Mouse (Mus musculus): ENCODE data around the gene Mllt1. TPM values are rescaled to one million over a fixed set of nuclear protein-coding genes. Genes with fewer than 3 reads are reported as not detected.

Gene Mllt1
- polyA plus RNA-seq, 1 experiment from 2014 or later: 27.2 TPM

- Histone ChIP-seq H3K4me2 (ENCODE audit: low read depth, low read length) (no peak overlapping the region), H3K36me3 (replicated peaks; ENCODE audit: control insufficient read depth, insufficient read depth, low read depth, low read length) (peaks cover 19% of the 10 kb centered on the region), H3K4me1 (ENCODE audit: control insufficient read depth, insufficient read depth, low read length) (no peaks in the 10 kb centered on the region), H3K27me3 (ENCODE audit: control insufficient read depth, insufficient read depth, low read length) (no peaks in the 10 kb centered on the region), H3K27ac (replicated peaks; ENCODE audit: low read depth, low read length) (no peak overlapping the region), H3K9ac (replicated peaks; ENCODE audit: low read length) (no peak overlapping the region), H3K4me3 (ENCODE audit: low read depth, low read length) (no peak overlapping the region), H3K9me3 (replicated peaks; ENCODE audit: control insufficient read depth, low read length) (no peaks in the 10 kb centered on the region)
- WGBS: 91% methylated on average over 2 of the region's 2 CpGs
- ATAC-seq (replicated peaks; ENCODE audit: insufficient number of reproducible peaks, low FRiP score, low TSS enrichment, low read depth) (no peak), DNase-seq (ENCODE audit: low spot score) (no peak)
Observed at GRCm38 (mm10) chr17:56890018-56890417, 45.2 kb downstream of the Mllt1 start.

- H3K27ac ChIP-seq (replicated peaks; ENCODE audit: low read depth, low read length): no peak overlapping the region
- H3K36me3 ChIP-seq (replicated peaks; ENCODE audit: control insufficient read depth, insufficient read depth, low read depth, low read length): peaks cover 6% of the 10 kb centered on the region
- ATAC-seq (replicated peaks; ENCODE audit: insufficient number of reproducible peaks, low FRiP score, low TSS enrichment, low read depth) (no peak), DNase-seq (ENCODE audit: low spot score) (no peak)
- H3K27me3 ChIP-seq (ENCODE audit: control insufficient read depth, insufficient read depth, low read length): no peaks in the 10 kb centered on the region
- 94% methylated on average over 2 of the region's 3 CpGs for WGBS
- no peak overlapping the region for H3K4me2 ChIP-seq (ENCODE audit: low read depth, low read length)
- no peak overlapping the region for H3K4me3 ChIP-seq (ENCODE audit: low read depth, low read length)
- H3K4me1 ChIP-seq (ENCODE audit: control insufficient read depth, insufficient read depth, low read length): no peaks in the 10 kb centered on the region
- H3K9me3 ChIP-seq (replicated peaks; ENCODE audit: control insufficient read depth, low read length): no peaks in the 10 kb centered on the region
- no peak overlapping the region for H3K9ac ChIP-seq (replicated peaks; ENCODE audit: low read length)
Observed at GRCm38 (mm10) chr17:56888050-56888449, 47.2 kb downstream of the Mllt1 start.

- WGBS: 93% methylated on average over 17 of the region's 17 CpGs
- Histone ChIP-seq H3K9me3 (replicated peaks; ENCODE audit: control insufficient read depth, low read length) (no peaks in the 10 kb centered on the region), H3K4me3 (ENCODE audit: low read depth, low read length) (no peak overlapping the region), H3K27ac (replicated peaks; ENCODE audit: low read depth, low read length) (no peak overlapping the region), H3K4me1 (ENCODE audit: control insufficient read depth, insufficient read depth, low read length) (no peaks in the 10 kb centered on the region), H3K36me3 (replicated peaks; ENCODE audit: control insufficient read depth, insufficient read depth, low read depth, low read length) (no peaks in the 10 kb centered on the region), H3K4me2 (ENCODE audit: low read depth, low read length) (no peak overlapping the region), H3K9ac (replicated peaks; ENCODE audit: low read length) (no peak overlapping the region), H3K27me3 (ENCODE audit: control insufficient read depth, insufficient read depth, low read length) (no peaks in the 10 kb centered on the region)
- ATAC-seq (replicated peaks; ENCODE audit: insufficient number of reproducible peaks, low FRiP score, low TSS enrichment, low read depth) (no peak), DNase-seq (ENCODE audit: low spot score) (no peak)
Observed at GRCm38 (mm10) chr17:56884809-56885208, 50.4 kb downstream of the Mllt1 start.

- no peaks in the 10 kb centered on the region for H3K27me3 ChIP-seq (ENCODE audit: control insufficient read depth, insufficient read depth, low read length)
- H3K4me2 ChIP-seq (ENCODE audit: low read depth, low read length): no peak overlapping the region
- H3K27ac ChIP-seq (replicated peaks; ENCODE audit: low read depth, low read length): no peak overlapping the region
- whole genome bisulfite sequencing: 82% methylated on average over 5 of the region's 5 CpGs
- no peaks in the 10 kb centered on the region for H3K4me1 ChIP-seq (ENCODE audit: control insufficient read depth, insufficient read depth, low read length)
- H3K9me3 ChIP-seq (replicated peaks; ENCODE audit: control insufficient read depth, low read length): no peaks in the 10 kb centered on the region
- H3K4me3 ChIP-seq (ENCODE audit: low read depth, low read length): no peak overlapping the region
- H3K36me3 ChIP-seq (replicated peaks; ENCODE audit: control insufficient read depth, insufficient read depth, low read depth, low read length): no peaks in the 10 kb centered on the region
- DNase-seq (ENCODE audit: low spot score): no peak
- no peak for ATAC-seq (replicated peaks; ENCODE audit: insufficient number of reproducible peaks, low FRiP score, low TSS enrichment, low read depth)
- H3K9ac ChIP-seq (replicated peaks; ENCODE audit: low read length): no peak overlapping the region
Observed at GRCm38 (mm10) chr17:56884331-56884730, 50.9 kb downstream of the Mllt1 start.

- Histone ChIP-seq H3K4me2 (ENCODE audit: low read depth, low read length) (no peak overlapping the region), H3K9me3 (replicated peaks; ENCODE audit: control insufficient read depth, low read length) (no peaks in the 10 kb centered on the region), H3K27me3 (ENCODE audit: control insufficient read depth, insufficient read depth, low read length) (no peaks in the 10 kb centered on the region), H3K4me3 (ENCODE audit: low read depth, low read length) (no peak overlapping the region), H3K27ac (replicated peaks; ENCODE audit: low read depth, low read length) (no peak overlapping the region), H3K4me1 (ENCODE audit: control insufficient read depth, insufficient read depth, low read length) (no peaks in the 10 kb centered on the region), H3K36me3 (replicated peaks; ENCODE audit: control insufficient read depth, insufficient read depth, low read depth, low read length) (no peaks in the 10 kb centered on the region), H3K9ac (replicated peaks; ENCODE audit: low read length) (no peak overlapping the region)
- WGBS: 44% methylated on average over 17 of the region's 17 CpGs
- DNase-seq (ENCODE audit: low spot score) (no peak), ATAC-seq (replicated peaks; ENCODE audit: insufficient number of reproducible peaks, low FRiP score, low TSS enrichment, low read depth) (no peak)
Observed at GRCm38 (mm10) chr17:56883612-56884011, 51.6 kb downstream of the Mllt1 start.

- Histone ChIP-seq H3K9ac (replicated peaks; ENCODE audit: low read length) (no peak overlapping the region), H3K4me2 (ENCODE audit: low read depth, low read length) (no peak overlapping the region), H3K27ac (replicated peaks; ENCODE audit: low read depth, low read length) (no peak overlapping the region), H3K36me3 (replicated peaks; ENCODE audit: control insufficient read depth, insufficient read depth, low read depth, low read length) (no peaks in the 10 kb centered on the region), H3K27me3 (ENCODE audit: control insufficient read depth, insufficient read depth, low read length) (no peaks in the 10 kb centered on the region), H3K4me1 (ENCODE audit: control insufficient read depth, insufficient read depth, low read length) (no peaks in the 10 kb centered on the region), H3K9me3 (replicated peaks; ENCODE audit: control insufficient read depth, low read length) (no peaks in the 10 kb centered on the region), H3K4me3 (ENCODE audit: low read depth, low read length) (no peak overlapping the region)
- DNase-seq (ENCODE audit: low spot score) (no peak), ATAC-seq (replicated peaks; ENCODE audit: insufficient number of reproducible peaks, low FRiP score, low TSS enrichment, low read depth) (no peak)
- 91% methylated on average over 19 of the region's 19 CpGs for WGBS
Observed at GRCm38 (mm10) chr17:56877426-56877825, 57.8 kb downstream of the Mllt1 start.

- Histone ChIP-seq H3K27ac (replicated peaks; ENCODE audit: low read depth, low read length) (no peak overlapping the region), H3K4me3 (ENCODE audit: low read depth, low read length) (no peak overlapping the region), H3K36me3 (replicated peaks; ENCODE audit: control insufficient read depth, insufficient read depth, low read depth, low read length) (no peaks in the 10 kb centered on the region), H3K9ac (replicated peaks; ENCODE audit: low read length) (no peak overlapping the region), H3K4me2 (ENCODE audit: low read depth, low read length) (no peak overlapping the region), H3K27me3 (ENCODE audit: control insufficient read depth, insufficient read depth, low read length) (no peaks in the 10 kb centered on the region), H3K4me1 (ENCODE audit: control insufficient read depth, insufficient read depth, low read length) (no peaks in the 10 kb centered on the region), H3K9me3 (replicated peaks; ENCODE audit: control insufficient read depth, low read length) (no peaks in the 10 kb centered on the region)
- ATAC-seq (replicated peaks; ENCODE audit: insufficient number of reproducible peaks, low FRiP score, low TSS enrichment, low read depth) (no peak), DNase-seq (ENCODE audit: low spot score) (no peak)
- 44% methylated on average over 8 of the region's 8 CpGs for WGBS
Observed at GRCm38 (mm10) chr17:56876981-56877380, 58.2 kb downstream of the Mllt1 start.

- H3K27ac ChIP-seq (replicated peaks; ENCODE audit: low read depth, low read length): no peak overlapping the region
- ATAC-seq (replicated peaks; ENCODE audit: insufficient number of reproducible peaks, low FRiP score, low TSS enrichment, low read depth) (no peak), DNase-seq (ENCODE audit: low spot score) (no peak)
- H3K4me2 ChIP-seq (ENCODE audit: low read depth, low read length): no peak overlapping the region
- H3K27me3 ChIP-seq (ENCODE audit: control insufficient read depth, insufficient read depth, low read length): no peaks in the 10 kb centered on the region
- H3K9ac ChIP-seq (replicated peaks; ENCODE audit: low read length): no peak overlapping the region
- no peaks in the 10 kb centered on the region for H3K9me3 ChIP-seq (replicated peaks; ENCODE audit: control insufficient read depth, low read length)
- WGBS: 90% methylated on average over 3 of the region's 3 CpGs
- no peaks in the 10 kb centered on the region for H3K36me3 ChIP-seq (replicated peaks; ENCODE audit: control insufficient read depth, insufficient read depth, low read depth, low read length)
- H3K4me1 ChIP-seq (ENCODE audit: control insufficient read depth, insufficient read depth, low read length): no peaks in the 10 kb centered on the region
- no peak overlapping the region for H3K4me3 ChIP-seq (ENCODE audit: low read depth, low read length)
Observed at GRCm38 (mm10) chr17:56876465-56876864, 58.8 kb downstream of the Mllt1 start.
